Mouse (Mus musculus): ENCODE results near the gene Rtel1.

- TF ChIP-seq GATA1 (IDR thresholded peaks at IDR 0.05; ENCODE audit: borderline replicate concordance, low read length) = no peak
- TF ChIP-seq FLI1 (IDR thresholded peaks at IDR 0.05; ENCODE audit: low read length) = no peak
Measured at GRCm38 (mm10) chr2:181307144-181307804, 12.3 kb upstream of the Rtel1 start.

Data from megakaryocyte, embryonic 14.5 days (primary cell).